Mouse (Mus musculus): ENCODE data around the gene Tpbgl.

The Tpbgl gene

DNA sequence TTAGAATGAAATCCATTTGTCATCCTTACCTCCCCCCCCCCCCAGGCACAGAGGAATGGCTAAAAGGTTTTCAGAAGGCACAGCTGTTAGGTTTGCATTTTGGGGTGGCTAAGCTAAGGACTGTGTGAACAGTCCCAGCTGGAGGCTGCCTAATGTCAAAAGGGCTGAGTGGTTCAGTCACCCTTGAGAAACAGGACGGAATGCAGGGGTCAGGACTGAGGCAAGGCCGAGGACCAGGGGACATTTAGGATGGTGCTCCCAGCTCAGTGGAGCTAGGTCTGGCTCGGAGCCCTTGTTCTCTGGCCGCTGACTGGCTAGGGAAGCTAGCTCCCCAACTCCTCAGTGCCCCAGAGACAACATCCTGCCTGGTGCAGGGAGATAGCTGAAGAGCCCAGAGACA, 44.0 kb downstream of the Tpbgl start:
- DNase-seq (ENCODE audit: inconsistent age in 2 of 2, low spot score in 1 of 2), result peak; percentile 42 to 67

DNA sequence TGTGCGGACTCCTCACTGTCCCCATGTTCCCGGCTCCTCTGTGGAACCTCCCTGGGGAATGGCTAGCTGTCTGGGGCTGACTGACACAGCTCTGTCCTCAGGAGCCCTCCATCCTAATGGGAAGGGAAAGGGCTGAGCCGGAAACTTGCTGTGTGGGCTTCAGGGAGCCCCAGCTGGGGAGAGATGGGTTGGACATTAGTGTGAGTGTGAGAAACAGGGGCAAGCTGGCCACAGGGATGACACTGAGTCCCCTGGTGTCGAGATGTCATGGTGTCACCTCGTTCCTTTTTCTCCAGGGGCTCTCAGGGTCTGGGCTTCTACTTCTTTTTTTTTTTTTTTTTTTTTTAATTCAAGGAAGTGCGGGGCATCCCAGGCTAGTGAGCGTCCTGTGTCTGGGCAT, 44.6 kb downstream of the Tpbgl start:
- DNase-seq (ENCODE audit: inconsistent age in 2 of 2, low spot score in 1 of 2), result no peak

- DNase-seq (ENCODE audit: inconsistent age in 2 of 2, low spot score in 1 of 2), result no peak
Observed at GRCm38 (mm10) chr7:99580247-99580646, 46.7 kb downstream of the Tpbgl start.

DNA sequence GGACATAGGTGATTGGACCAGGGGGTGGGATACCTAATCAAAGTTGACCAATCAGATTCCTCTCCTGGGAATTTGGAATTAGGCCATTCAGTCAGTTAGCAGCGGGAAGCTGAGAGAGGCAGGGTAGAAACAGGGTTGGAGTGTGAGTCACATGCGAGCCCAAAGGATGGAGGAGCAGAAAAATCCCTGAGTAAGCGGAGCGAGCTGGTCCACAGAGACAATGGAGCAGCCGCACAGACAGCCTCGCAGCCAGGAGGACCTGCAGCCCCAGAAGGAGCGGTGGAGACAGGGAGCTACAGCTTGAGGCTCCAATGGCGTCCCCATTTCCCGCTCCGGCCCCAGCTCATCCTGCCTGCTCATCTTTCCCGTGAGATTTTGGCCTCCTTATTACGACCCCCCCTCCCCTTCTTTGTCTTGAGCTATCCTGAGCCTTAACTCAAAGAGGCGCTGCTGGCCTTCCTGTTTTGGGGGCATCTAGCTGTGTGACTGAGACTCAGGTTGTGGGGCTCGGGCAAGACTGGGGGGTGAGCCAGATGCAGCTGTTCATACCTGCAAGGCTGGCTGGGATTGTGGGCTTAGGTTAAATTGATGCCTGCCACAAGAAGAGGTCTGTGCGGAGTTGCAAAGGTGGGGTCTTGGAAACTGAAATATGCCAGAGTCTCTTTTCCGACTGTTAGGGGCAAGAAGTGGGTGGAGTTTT, 47.3 kb downstream of the Tpbgl start:
- no peak for DNase-seq (ENCODE audit: inconsistent age in 2 of 2, low spot score in 1 of 2)

DNA sequence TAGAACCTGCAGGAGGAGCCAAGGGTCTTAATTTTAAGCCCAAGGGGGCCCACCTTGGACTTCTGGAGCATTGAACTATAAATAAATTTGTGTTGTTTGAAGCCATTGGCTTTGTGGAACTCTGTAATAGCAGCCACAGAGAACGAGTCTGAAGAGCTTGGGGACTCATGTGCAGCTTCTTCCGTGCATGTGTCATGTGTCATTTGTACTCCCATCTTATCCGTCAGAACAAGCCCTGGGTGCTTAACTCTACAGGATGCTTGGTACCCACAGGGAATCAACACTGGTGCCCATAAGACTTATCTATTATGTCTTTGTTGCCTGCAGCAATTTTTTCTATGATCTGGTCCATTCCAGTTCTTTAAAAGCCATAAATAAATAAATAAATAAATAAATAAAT, 48.7 kb downstream of the Tpbgl start:
- DNase-seq (ENCODE audit: inconsistent age in 2 of 2, low spot score in 1 of 2), result no peak
